Mouse (Mus musculus): ENCODE data around the gene Tsnax.

The Tsnax gene

GRCm38 (mm10) chr8:125012695-125013627, at the start of gene Tsnax:
TSS of gene Tsnax (plus strand) at chr8:125012997.
- DNase-seq (ENCODE audit: low spot score in 2 of 2) = peak; percentile 91

- no peak for DNase-seq (ENCODE audit: low spot score in 2 of 2)
Observed at GRCm38 (mm10) chr8:124963246-124963645, 49.6 kb upstream of the Tsnax start.

- DNase-seq (ENCODE audit: low spot score in 2 of 2) = no peak
Observed at GRCm38 (mm10) chr8:124964966-124965365, 47.8 kb upstream of the Tsnax start.

- no peak for DNase-seq (ENCODE audit: low spot score in 2 of 2)
Observed at GRCm38 (mm10) chr8:124970312-124970933, 42.4 kb upstream of the Tsnax start.

- no peak for DNase-seq (ENCODE audit: low spot score in 2 of 2)
Observed at GRCm38 (mm10) chr8:124973221-124973620, 39.6 kb upstream of the Tsnax start.

- no peak for DNase-seq (ENCODE audit: low spot score in 2 of 2)
Observed at GRCm38 (mm10) chr8:124974254-124974653, 38.5 kb upstream of the Tsnax start.

- no peak for DNase-seq (ENCODE audit: low spot score in 2 of 2)
Observed at GRCm38 (mm10) chr8:124976211-124976610, 36.6 kb upstream of the Tsnax start.

- DNase-seq (ENCODE audit: low spot score in 2 of 2) = no peak
Observed at GRCm38 (mm10) chr8:124978026-124978425, 34.8 kb upstream of the Tsnax start.

GRCm38 (mm10) chr8:124980036-124980435, 32.8 kb upstream of the Tsnax start:
- DNase-seq (ENCODE audit: low spot score in 2 of 2) = no peak

GRCm38 (mm10) chr8:124980828-124981227, 32.0 kb upstream of the Tsnax start:
- DNase-seq (ENCODE audit: low spot score in 2 of 2) = no peak

GRCm38 (mm10) chr8:124990923-124991667, 21.7 kb upstream of the Tsnax start:
- DNase-seq (ENCODE audit: low spot score in 2 of 2) = no peak

- no peak for DNase-seq (ENCODE audit: low spot score in 2 of 2)
Observed at GRCm38 (mm10) chr8:124991668-124991926, 21.2 kb upstream of the Tsnax start.

GRCm38 (mm10) chr8:124995776-124996175, 17.0 kb upstream of the Tsnax start:
- DNase-seq (ENCODE audit: low spot score in 2 of 2) = no peak

GRCm38 (mm10) chr8:125024085-125024484, 11.3 kb downstream of the Tsnax start:
- DNase-seq (ENCODE audit: low spot score in 2 of 2) = peak; percentile 39 to 56

- no peak for DNase-seq (ENCODE audit: low spot score in 2 of 2)
Observed at GRCm38 (mm10) chr8:125027211-125027610, 14.4 kb downstream of the Tsnax start.

- DNase-seq (ENCODE audit: low spot score in 2 of 2) = no peak
Observed at GRCm38 (mm10) chr8:125028841-125029240, 16.0 kb downstream of the Tsnax start.

GRCm38 (mm10) chr8:125031276-125031675, 18.5 kb downstream of the Tsnax start:
- no peak for DNase-seq (ENCODE audit: low spot score in 2 of 2)

- no peak for DNase-seq (ENCODE audit: low spot score in 2 of 2)
Observed at GRCm38 (mm10) chr8:125034669-125035068, 21.9 kb downstream of the Tsnax start.

- peak in 1 of 2 experiments; percentile 60 for DNase-seq (ENCODE audit: low spot score in 2 of 2)
Observed at GRCm38 (mm10) chr8:125037081-125037480, 24.3 kb downstream of the Tsnax start.

GRCm38 (mm10) chr8:125038731-125039130, 25.9 kb downstream of the Tsnax start:
- DNase-seq (ENCODE audit: low spot score in 2 of 2) = peak; percentile 57 to 87

- DNase-seq (ENCODE audit: low spot score in 2 of 2) = no peak
Observed at GRCm38 (mm10) chr8:125040587-125041375, 28.0 kb downstream of the Tsnax start.

- no peak for DNase-seq (ENCODE audit: low spot score in 2 of 2)
Observed at GRCm38 (mm10) chr8:125041496-125041895, 28.7 kb downstream of the Tsnax start.

Measured in heart, adult 9 months (tissue).